Mouse (Mus musculus): ENCODE data around the gene C2. TPM values are rescaled to one million over a fixed set of nuclear protein-coding genes. Genes with fewer than 3 reads are reported as not detected.
A peak's percentile ranks its signal among the peaks of the same experiment; 100 is the strongest.

C2 gene
- polyA plus RNA-seq, 1 experiment from 2014 or later: 8.2 TPM

- peaks cover 18% of the 10 kb centered on the region; the same call in 1 of the 2 replicates for H3K36me3 ChIP-seq
- peak; percentile 92 for ATAC-seq
- H3K4me3 ChIP-seq: peak within 1 kb of the TSS; percentile 72
- H3K4me1 ChIP-seq: peaks cover 38% of the 10 kb centered on the region
- H3K4me2 ChIP-seq: peak within 1 kb of the TSS; percentile 98
- H3K9ac ChIP-seq: peak within 1 kb of the TSS; percentile 81
- 1% methylated on average over 38 of the region's 38 CpGs for WGBS (ENCODE audit: insufficient replicate concordance)
- H3K27ac ChIP-seq: peak within 1 kb of the TSS; percentile 64
- no peaks in the 10 kb centered on the region for H3K27me3 ChIP-seq (replicated peaks)
- H3K9me3 ChIP-seq (replicated peaks): no peaks in the 10 kb centered on the region
These were observed 33.1 kb upstream of the C2 start, which contains the start of gene Neu1 for GRCm38 (mm10) chr17:34931061-34931734. Gene Neu1, plus strand, starts transcription at chr17:34931253.

- Histone ChIP-seq H3K27me3 (replicated peaks) (no peaks in the 10 kb centered on the region), H3K36me3 (no peaks in the 10 kb centered on the region), H3K4me1 (peaks cover 26% of the 10 kb centered on the region), H3K9ac (no peak overlapping the region), H3K27ac (no peak overlapping the region), H3K4me3 (no peak overlapping the region), H3K9me3 (replicated peaks) (no peaks in the 10 kb centered on the region), H3K4me2 (no peak overlapping the region)
- 44% methylated on average over 4 of the region's 4 CpGs for WGBS (ENCODE audit: insufficient replicate concordance)
- no peak for ATAC-seq
These were observed 30.8 kb upstream of the C2 start for GRCm38 (mm10) chr17:34928841-34929240.

GRCm38 (mm10) chr17:34927306-34928019 lies 29.4 kb upstream of the C2 start:
- H3K27ac ChIP-seq: no peak overlapping the region
- peaks cover 19% of the 10 kb centered on the region for H3K4me1 ChIP-seq
- H3K4me3 ChIP-seq: no peak overlapping the region
- 85% methylated on average over 18 of the region's 18 CpGs for WGBS (ENCODE audit: insufficient replicate concordance)
- no peak for ATAC-seq
- H3K9ac ChIP-seq: no peak overlapping the region
- H3K4me2 ChIP-seq: no peak overlapping the region
- H3K27me3 ChIP-seq (replicated peaks): no peaks in the 10 kb centered on the region
- no peaks in the 10 kb centered on the region for H3K9me3 ChIP-seq (replicated peaks)
- H3K36me3 ChIP-seq: no peaks in the 10 kb centered on the region

GRCm38 (mm10) chr17:34924258-34924657 lies 26.2 kb upstream of the C2 start:
- Histone ChIP-seq H3K4me3 (no peak overlapping the region), H3K27me3 (replicated peaks) (0 out of 2 replicates have a peak, but pooled peaks cover 3% of the 10 kb centered on the region), H3K4me1 (no peaks in the 10 kb centered on the region; the same call in 1 of the 2 replicates), H3K27ac (no peak overlapping the region), H3K36me3 (no peaks in the 10 kb centered on the region), H3K9me3 (replicated peaks) (no peaks in the 10 kb centered on the region), H3K4me2 (no peak overlapping the region), H3K9ac (no peak overlapping the region)
- WGBS (ENCODE audit: insufficient replicate concordance): 70% methylated on average over 5 of the region's 5 CpGs
- no peak for ATAC-seq

GRCm38 (mm10) chr17:34922939-34923338 lies 24.9 kb upstream of the C2 start:
- Histone ChIP-seq H3K27ac (no peak overlapping the region), H3K4me2 (no peak overlapping the region), H3K4me3 (no peak overlapping the region), H3K9me3 (replicated peaks) (no peaks in the 10 kb centered on the region), H3K27me3 (replicated peaks) (0 out of 2 replicates have a peak, but pooled peaks cover 3% of the 10 kb centered on the region), H3K36me3 (no peaks in the 10 kb centered on the region), H3K9ac (no peak overlapping the region), H3K4me1 (no peaks in the 10 kb centered on the region; the same call in 1 of the 2 replicates)
- no peak for ATAC-seq
- WGBS (ENCODE audit: insufficient replicate concordance): 48% methylated on average over 6 of the region's 6 CpGs

GRCm38 (mm10) chr17:34917188-34917587 lies 19.1 kb upstream of the C2 start:
- Histone ChIP-seq H3K4me1 (peaks cover 29% of the 10 kb centered on the region), H3K27me3 (replicated peaks) (0 out of 2 replicates have a peak, but pooled peaks cover 3% of the 10 kb centered on the region), H3K36me3 (peaks cover 18% of the 10 kb centered on the region), H3K27ac (no peak overlapping the region), H3K4me3 (no peak overlapping the region), H3K4me2 (no peak overlapping the region), H3K9ac (no peak overlapping the region), H3K9me3 (replicated peaks) (no peaks in the 10 kb centered on the region)
- 62% methylated on average over 9 of the region's 9 CpGs for WGBS (ENCODE audit: insufficient replicate concordance)
- no peak for ATAC-seq

GRCm38 (mm10) chr17:34916316-34916715 lies 18.3 kb upstream of the C2 start:
- H3K4me3 ChIP-seq: no peak overlapping the region
- H3K9me3 ChIP-seq (replicated peaks): no peaks in the 10 kb centered on the region
- H3K4me2 ChIP-seq: no peak overlapping the region
- 77% methylated on average over 5 of the region's 5 CpGs for WGBS (ENCODE audit: insufficient replicate concordance)
- 0 out of 2 replicates have a peak, but pooled peaks cover 3% of the 10 kb centered on the region for H3K27me3 ChIP-seq (replicated peaks)
- H3K27ac ChIP-seq: no peak overlapping the region
- H3K9ac ChIP-seq: no peak overlapping the region
- peaks cover 26% of the 10 kb centered on the region for H3K36me3 ChIP-seq
- no peak for ATAC-seq
- H3K4me1 ChIP-seq: peaks cover 29% of the 10 kb centered on the region

- WGBS (ENCODE audit: insufficient replicate concordance): 12% methylated on average over 11 of the region's 11 CpGs
- peak; percentile 48; the same call in 1 of the 2 replicates for ATAC-seq
These were observed 17.4 kb upstream of the C2 start for GRCm38 (mm10) chr17:34915410-34915831.

GRCm38 (mm10) chr17:34913930-34914665 lies 16.0 kb upstream of the C2 start, which contains the start of gene Slc44a4:
Gene Slc44a4, plus strand, starts transcription at chr17:34914466.
- H3K4me3 ChIP-seq: no peak within 1 kb of the TSS
- peaks cover 36% of the 10 kb centered on the region for H3K4me1 ChIP-seq
- 50% methylated on average over 18 of the region's 18 CpGs for WGBS (ENCODE audit: insufficient replicate concordance)
- no peak within 1 kb of the TSS for H3K9ac ChIP-seq
- H3K4me2 ChIP-seq: peak within 1 kb of the TSS; percentile 39; the same call in 1 of the 2 replicates
- peaks cover 49% of the 10 kb centered on the region for H3K36me3 ChIP-seq
- no peak for ATAC-seq
- no peak within 1 kb of the TSS for H3K27ac ChIP-seq
- no peaks in the 10 kb centered on the region for H3K27me3 ChIP-seq (replicated peaks)
- no peaks in the 10 kb centered on the region for H3K9me3 ChIP-seq (replicated peaks)

More at GRCm38 (mm10) chr17:34915410-34915831, 17.4 kb upstream of the C2 start:
- peaks cover 35% of the 10 kb centered on the region for H3K36me3 ChIP-seq
- H3K4me2 ChIP-seq: peak overlapping the region; percentile 39; the same call in 1 of the 2 replicates
- H3K27ac ChIP-seq: no peak overlapping the region; the same call in 1 of the 2 replicates
- peaks cover 36% of the 10 kb centered on the region for H3K4me1 ChIP-seq
- no peak overlapping the region for H3K4me3 ChIP-seq
- no peaks in the 10 kb centered on the region for H3K9me3 ChIP-seq (replicated peaks)
- H3K27me3 ChIP-seq (replicated peaks): no peaks in the 10 kb centered on the region
- 0 out of 2 replicates have a peak overlapping the region, but pooled peaks have one; percentile 4 for H3K9ac ChIP-seq

GRCm38 (mm10) chr17:34911945-34912351 lies 13.9 kb upstream of the C2 start:
- Histone ChIP-seq H3K9ac (no peak overlapping the region), H3K27ac (no peak overlapping the region), H3K4me2 (no peak overlapping the region), H3K36me3 (peaks cover 70% of the 10 kb centered on the region), H3K4me1 (peaks cover 27% of the 10 kb centered on the region), H3K27me3 (replicated peaks) (no peaks in the 10 kb centered on the region), H3K4me3 (no peak overlapping the region), H3K9me3 (replicated peaks) (no peaks in the 10 kb centered on the region)
- WGBS (ENCODE audit: insufficient replicate concordance): 48% methylated on average over 5 of the region's 5 CpGs
- ATAC-seq: peak; percentile 65

GRCm38 (mm10) chr17:34910982-34911381 lies 12.9 kb upstream of the C2 start:
- Histone ChIP-seq H3K4me3 (no peak overlapping the region), H3K4me1 (peaks cover 27% of the 10 kb centered on the region), H3K27me3 (replicated peaks) (no peaks in the 10 kb centered on the region), H3K4me2 (no peak overlapping the region), H3K27ac (no peak overlapping the region), H3K9ac (no peak overlapping the region), H3K9me3 (replicated peaks) (no peaks in the 10 kb centered on the region), H3K36me3 (peaks cover 80% of the 10 kb centered on the region)
- 84% methylated on average over 10 of the region's 10 CpGs for whole genome bisulfite sequencing (ENCODE audit: insufficient replicate concordance)
- ATAC-seq: no peak
